Mouse (Mus musculus): ENCODE measurements at regions not wholly inside any gene's neighbourhood (a gene's known extent, or its start where the extent isn't known, plus 50 kb on each side); places are given as distances from the start of the nearest gene placed in this dataset.
"Not testable (repeated sequence)": the region's sequence is repeated elsewhere in the genome, so short reads cannot be mapped to it uniquely, and the experiment has no call there.

- Histone ChIP-seq H3K27ac (ENCODE audit: low read length) (no peak overlapping the region), H3K4me1 (ENCODE audit: control insufficient read depth, insufficient read depth, low read length) (0 out of 2 replicates have a peak, but pooled peaks cover 5% of the 10 kb centered on the region), H3K27me3 (ENCODE audit: control insufficient read depth, insufficient read depth, low read length) (no peaks in the 10 kb centered on the region), H3K4me3 (ENCODE audit: low read length) (no peak overlapping the region), H3K36me3 (ENCODE audit: control insufficient read depth, insufficient read depth) (no peaks in the 10 kb centered on the region), H3K9ac (ENCODE audit: low read length) (no peak overlapping the region), H3K9me3 (replicated peaks; ENCODE audit: control insufficient read depth, low read length) (no peaks in the 10 kb centered on the region), H3K4me2 (ENCODE audit: low read depth, low read length) (no peak overlapping the region)
- 27% methylated on average over 5 of the region's 5 CpGs for WGBS
- no peak for ATAC-seq (replicated peaks; ENCODE audit: extremely low read depth, insufficient read depth, low FRiP score)
Observed at GRCm38 (mm10) chr10:119086450-119086849, 153.4 kb downstream of the Cand1 start.

DNA sequence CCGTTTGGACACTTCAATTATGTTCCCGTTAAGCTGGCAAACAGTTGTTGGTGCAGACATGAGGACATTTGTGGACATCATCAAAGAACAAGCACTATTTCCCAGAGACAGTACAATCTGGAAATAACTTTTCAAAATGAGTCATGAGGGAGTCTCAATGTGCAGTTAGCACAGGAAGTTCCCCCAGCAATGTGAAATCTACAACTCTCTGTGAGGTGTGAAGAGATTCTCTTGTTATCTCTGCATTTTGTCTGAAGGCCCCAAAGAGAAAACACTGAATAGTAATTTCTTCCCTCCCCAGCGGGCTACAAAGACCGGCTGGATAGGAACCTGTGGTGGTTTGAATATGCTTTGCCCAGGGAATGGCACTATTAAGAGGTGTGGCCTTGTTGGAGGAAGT is 156.4 kb downstream of the Cand1 start:
- Histone ChIP-seq H3K9ac (ENCODE audit: low read length) (no peak overlapping the region), H3K4me2 (ENCODE audit: low read depth, low read length) (no peak overlapping the region), H3K4me1 (ENCODE audit: control insufficient read depth, insufficient read depth, low read length) (0 out of 2 replicates have a peak, but pooled peaks cover 5% of the 10 kb centered on the region), H3K27me3 (ENCODE audit: control insufficient read depth, insufficient read depth, low read length) (no peaks in the 10 kb centered on the region), H3K36me3 (ENCODE audit: control insufficient read depth, insufficient read depth) (no peaks in the 10 kb centered on the region), H3K9me3 (replicated peaks; ENCODE audit: control insufficient read depth, low read length) (no peaks in the 10 kb centered on the region), H3K4me3 (ENCODE audit: low read length) (no peak overlapping the region), H3K27ac (ENCODE audit: low read length) (no peak overlapping the region)
- WGBS: 68% methylated on average over 4 of the region's 4 CpGs
- ATAC-seq (replicated peaks; ENCODE audit: extremely low read depth, insufficient read depth, low FRiP score): no peak

DNA sequence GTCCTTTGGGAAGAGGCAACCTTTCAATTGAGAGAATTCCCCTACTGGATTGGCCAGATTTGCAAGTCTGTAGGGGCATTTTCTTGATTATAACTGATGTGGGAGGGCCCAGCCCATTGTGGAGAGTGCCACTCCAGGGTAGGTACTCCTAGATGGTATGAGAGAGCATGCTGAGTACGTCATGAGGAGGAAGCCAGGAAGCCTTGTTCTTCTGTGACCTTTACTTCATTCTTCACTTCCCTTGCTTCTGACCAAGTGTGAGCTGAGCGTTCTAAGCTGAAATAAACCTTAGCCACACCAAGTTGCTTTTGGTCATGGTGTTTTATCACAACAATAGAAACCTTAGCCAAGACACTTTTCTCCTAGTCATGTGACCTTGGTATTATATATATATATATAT is 157.0 kb downstream of the Cand1 start:
- no peaks in the 10 kb centered on the region for H3K36me3 ChIP-seq (ENCODE audit: control insufficient read depth, insufficient read depth)
- no peaks in the 10 kb centered on the region for H3K9me3 ChIP-seq (replicated peaks; ENCODE audit: control insufficient read depth, low read length)
- 0 out of 2 replicates have a peak, but pooled peaks cover 5% of the 10 kb centered on the region for H3K4me1 ChIP-seq (ENCODE audit: control insufficient read depth, insufficient read depth, low read length)
- H3K27ac ChIP-seq (ENCODE audit: low read length): no peak overlapping the region
- ATAC-seq (replicated peaks; ENCODE audit: extremely low read depth, insufficient read depth, low FRiP score): no peak
- H3K4me2 ChIP-seq (ENCODE audit: low read depth, low read length): no peak overlapping the region
- WGBS: 86% methylated on average over 2 of the region's 2 CpGs
- no peak overlapping the region for H3K9ac ChIP-seq (ENCODE audit: low read length)
- H3K4me3 ChIP-seq (ENCODE audit: low read length): no peak overlapping the region
- H3K27me3 ChIP-seq (ENCODE audit: control insufficient read depth, insufficient read depth, low read length): no peaks in the 10 kb centered on the region

GRCm38 (mm10) chr10:119081766-119082165 is 158.1 kb downstream of the Cand1 start:
- H3K9me3 ChIP-seq (replicated peaks; ENCODE audit: control insufficient read depth, low read length); H3K9ac ChIP-seq (ENCODE audit: low read length); H3K4me1 ChIP-seq (ENCODE audit: control insufficient read depth, insufficient read depth, low read length); H3K4me3 ChIP-seq (ENCODE audit: low read length); ATAC-seq (replicated peaks; ENCODE audit: extremely low read depth, insufficient read depth, low FRiP score); H3K27me3 ChIP-seq (ENCODE audit: control insufficient read depth, insufficient read depth, low read length); H3K4me2 ChIP-seq (ENCODE audit: low read depth, low read length); H3K36me3 ChIP-seq (ENCODE audit: control insufficient read depth, insufficient read depth); H3K27ac ChIP-seq (ENCODE audit: low read length): not testable (repeated sequence)
- 75% methylated on average over 3 of the region's 3 CpGs for WGBS

DNA sequence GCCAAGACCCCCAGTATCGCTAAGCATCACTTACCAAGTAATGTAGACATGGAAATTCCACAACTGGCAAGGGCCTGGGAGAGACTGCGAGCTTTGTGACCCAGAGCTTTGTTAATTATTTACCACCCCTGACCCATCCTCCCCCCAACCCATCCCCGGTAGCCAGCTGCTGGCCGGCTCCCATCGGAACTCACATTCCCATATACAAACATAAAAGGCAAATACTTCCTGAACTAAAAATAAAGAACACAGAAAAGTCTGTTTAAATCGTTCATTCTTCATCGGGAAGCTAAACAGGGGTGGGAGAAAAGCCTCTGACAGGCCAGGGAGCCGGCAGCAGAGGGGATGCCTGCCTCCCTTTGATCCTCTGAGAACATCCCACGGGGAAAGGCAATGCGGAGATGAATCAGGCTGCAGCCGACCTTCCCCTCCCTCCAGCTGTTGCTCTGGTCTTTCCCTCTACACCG is 163.7 kb downstream of the Cand1 start:
- WGBS: 29% methylated on average over 12 of the region's 12 CpGs
- Histone ChIP-seq H3K9me3 (replicated peaks; ENCODE audit: control insufficient read depth, low read length) (peaks cover 3% of the 10 kb centered on the region; the same call in 1 of the 2 replicates), H3K4me3 (ENCODE audit: low read length) (no peak overlapping the region), H3K36me3 (ENCODE audit: control insufficient read depth, insufficient read depth) (no peaks in the 10 kb centered on the region), H3K4me2 (ENCODE audit: low read depth, low read length) (no peak overlapping the region), H3K9ac (ENCODE audit: low read length) (no peak overlapping the region), H3K4me1 (ENCODE audit: control insufficient read depth, insufficient read depth, low read length) (no peaks in the 10 kb centered on the region), H3K27ac (ENCODE audit: low read length) (no peak overlapping the region), H3K27me3 (ENCODE audit: control insufficient read depth, insufficient read depth, low read length) (no peaks in the 10 kb centered on the region)
- no peak for ATAC-seq (replicated peaks; ENCODE audit: extremely low read depth, insufficient read depth, low FRiP score)

- no peak overlapping the region for H3K9ac ChIP-seq (ENCODE audit: low read length)
- no peaks in the 10 kb centered on the region for H3K4me1 ChIP-seq (ENCODE audit: control insufficient read depth, insufficient read depth, low read length)
- no peak overlapping the region for H3K4me2 ChIP-seq (ENCODE audit: low read depth, low read length)
- H3K27ac ChIP-seq (ENCODE audit: low read length): no peak overlapping the region
- no peaks in the 10 kb centered on the region for H3K36me3 ChIP-seq (ENCODE audit: control insufficient read depth, insufficient read depth)
- H3K9me3 ChIP-seq (replicated peaks; ENCODE audit: control insufficient read depth, low read length): peaks cover 3% of the 10 kb centered on the region; the same call in 1 of the 2 replicates
- WGBS: 64% methylated on average over 15 of the region's 15 CpGs
- no peaks in the 10 kb centered on the region for H3K27me3 ChIP-seq (ENCODE audit: control insufficient read depth, insufficient read depth, low read length)
- ATAC-seq (replicated peaks; ENCODE audit: extremely low read depth, insufficient read depth, low FRiP score): no peak
- H3K4me3 ChIP-seq (ENCODE audit: low read length): no peak overlapping the region
Observed at GRCm38 (mm10) chr10:119074887-119075286, 165.0 kb downstream of the Cand1 start.

DNA sequence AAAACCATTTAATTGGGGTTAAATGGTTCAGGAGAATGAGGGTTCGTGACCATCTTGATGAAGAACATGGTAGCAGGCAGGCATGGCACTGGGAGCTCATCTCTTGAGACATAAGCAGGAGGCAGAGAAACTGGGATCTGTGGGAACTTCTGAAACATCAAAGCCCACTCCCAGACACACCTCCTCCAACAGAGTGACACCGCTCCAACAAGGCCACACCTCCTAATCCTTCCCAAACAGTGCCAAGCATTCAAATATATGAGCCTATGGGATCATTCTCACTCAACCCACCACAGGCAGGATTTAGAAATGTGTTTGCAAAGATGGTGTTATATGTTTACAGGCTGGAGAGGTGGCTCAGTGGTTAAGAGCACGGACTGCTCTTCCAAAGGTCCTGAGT is 165.9 kb downstream of the Cand1 start:
- Histone ChIP-seq H3K4me2 (ENCODE audit: low read depth, low read length) (no peak overlapping the region), H3K27ac (ENCODE audit: low read length) (no peak overlapping the region), H3K9me3 (replicated peaks; ENCODE audit: control insufficient read depth, low read length) (peaks cover 3% of the 10 kb centered on the region; the same call in 1 of the 2 replicates), H3K4me1 (ENCODE audit: control insufficient read depth, insufficient read depth, low read length) (no peaks in the 10 kb centered on the region), H3K4me3 (ENCODE audit: low read length) (no peak overlapping the region), H3K27me3 (ENCODE audit: control insufficient read depth, insufficient read depth, low read length) (no peaks in the 10 kb centered on the region), H3K9ac (ENCODE audit: low read length) (no peak overlapping the region), H3K36me3 (ENCODE audit: control insufficient read depth, insufficient read depth) (no peaks in the 10 kb centered on the region)
- ATAC-seq (replicated peaks; ENCODE audit: extremely low read depth, insufficient read depth, low FRiP score): no peak
- 95% methylated on average over 3 of the region's 3 CpGs for WGBS

GRCm38 (mm10) chr10:119069410-119069809 is 170.4 kb downstream of the Cand1 start:
- 44% methylated on average over 11 of the region's 11 CpGs for WGBS
- Histone ChIP-seq H3K27me3 (ENCODE audit: control insufficient read depth, insufficient read depth, low read length) (no peaks in the 10 kb centered on the region), H3K27ac (ENCODE audit: low read length) (no peak overlapping the region), H3K36me3 (ENCODE audit: control insufficient read depth, insufficient read depth) (no peaks in the 10 kb centered on the region), H3K4me1 (ENCODE audit: control insufficient read depth, insufficient read depth, low read length) (peaks cover 9% of the 10 kb centered on the region), H3K9me3 (replicated peaks; ENCODE audit: control insufficient read depth, low read length) (peaks cover 3% of the 10 kb centered on the region; the same call in 1 of the 2 replicates), H3K4me3 (ENCODE audit: low read length) (no peak overlapping the region), H3K9ac (ENCODE audit: low read length) (no peak overlapping the region), H3K4me2 (ENCODE audit: low read depth, low read length) (no peak overlapping the region)
- ATAC-seq (replicated peaks; ENCODE audit: extremely low read depth, insufficient read depth, low FRiP score): no peak

DNA sequence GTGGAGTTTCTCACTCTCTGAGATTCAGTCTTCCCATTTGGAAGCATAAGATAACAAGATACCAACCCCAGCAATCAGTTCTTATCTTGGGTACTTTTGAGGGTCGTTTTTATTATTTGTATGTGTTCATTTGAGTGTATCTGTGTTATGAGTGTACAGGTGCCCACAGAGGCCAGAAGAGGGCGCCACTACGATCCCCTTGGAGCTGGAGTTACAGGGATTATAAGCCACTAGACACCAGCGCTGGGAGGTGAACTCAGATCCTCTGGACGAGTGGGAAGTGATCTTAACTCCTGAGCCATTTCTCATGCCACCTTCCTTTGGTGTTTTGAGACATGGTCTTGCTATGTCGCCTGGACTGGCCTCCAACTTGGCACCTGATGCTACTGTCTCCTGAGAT is 172.0 kb downstream of the Cand1 start:
- no peak for ATAC-seq (replicated peaks; ENCODE audit: extremely low read depth, insufficient read depth, low FRiP score)
- Histone ChIP-seq H3K27me3 (ENCODE audit: control insufficient read depth, insufficient read depth, low read length) (no peaks in the 10 kb centered on the region), H3K27ac (ENCODE audit: low read length) (no peak overlapping the region), H3K4me1 (ENCODE audit: control insufficient read depth, insufficient read depth, low read length) (peaks cover 14% of the 10 kb centered on the region), H3K4me2 (ENCODE audit: low read depth, low read length) (no peak overlapping the region), H3K4me3 (ENCODE audit: low read length) (no peak overlapping the region), H3K9ac (ENCODE audit: low read length) (no peak overlapping the region), H3K36me3 (ENCODE audit: control insufficient read depth, insufficient read depth) (no peaks in the 10 kb centered on the region), H3K9me3 (replicated peaks; ENCODE audit: control insufficient read depth, low read length) (no peaks in the 10 kb centered on the region)
- WGBS: 78% methylated on average over 6 of the region's 6 CpGs

Data from heart, embryonic 16.5 days (tissue).